Mouse (Mus musculus) kidney, adult 2 months (tissue): ENCODE results near the gene Gjb4. TPM values are rescaled to one million over a fixed set of nuclear protein-coding genes. Genes with fewer than 3 reads are reported as not detected.

Experiments used
- DNase-seq: peaks from one replicate; pipeline ENCODE4 v3.0.0; 2021
- H3K27ac ChIP-seq: fragments of 200-500 bp; 2 replicates; pipeline ENCODE4 v1.5.1; 2012; ENCODE audit warnings: low read depth, low read length, control low read depth, inconsistent platforms; ENCODE audit not compliant: insufficient read depth
- H3K27me3 ChIP-seq: fragments of 200-500 bp; replicated peaks from 2 replicates; pipeline ENCODE4 v1.6.1; 2012; ENCODE audit warnings: mild to moderate bottlenecking, moderate library complexity, low read length, inconsistent platforms; ENCODE audit not compliant: control insufficient read depth, insufficient read depth
- H3K36me3 ChIP-seq: fragments of 200-500 bp; 2 replicates; pipeline ENCODE4 v1.6.1; 2012; ENCODE audit warnings: mild to moderate bottlenecking, moderate library complexity, low read length, inconsistent platforms; ENCODE audit not compliant: control insufficient read depth, insufficient read depth
- H3K4me1 ChIP-seq: fragments of 200-500 bp; 2 replicates; pipeline ENCODE4 v1.6.1; 2011; ENCODE audit warnings: low read length; ENCODE audit not compliant: control insufficient read depth, insufficient read depth
- H3K4me3 ChIP-seq: fragments of 200-500 bp; 2 replicates; pipeline ENCODE4 v1.5.1; 2011; ENCODE audit warnings: mild to moderate bottlenecking, low read depth, low read length, control low read depth; ENCODE audit not compliant: insufficient read depth
- CTCF ChIP-seq: fragments of 200-500 bp; conservative IDR thresholded peaks from 2 replicates; pipeline ENCODE4 v1.5.1; 2011; ENCODE audit warnings: low read depth, mild to moderate bottlenecking, control low read depth, low read length, moderate library complexity, mixed read lengths; ENCODE audit not compliant: insufficient read depth, insufficient read length
- POLR2A ChIP-seq: fragments of 200-500 bp; IDR thresholded peaks from one replicate; pipeline ENCODE4 v1.6.1; 2011; ENCODE audit warnings: low read depth, low read length, control low read depth
- WGBS: fragments of 180-500 bp; shearing (Covaris S2); methylation state at CpG from one replicate; pipeline ENCODE4 v1.1.7; 2018; 5-methylcytosine and 5-hydroxymethylcytosine counted together
- polyA plus RNA-seq: library from polyadenylated mRNA; depleted of rRNA; stranded (reverse); fragments of >200 nt; gene quantifications from 2 replicates; pipeline ENCODE4 v1.2.3, GENCODE M21; 2012

Gene Gjb4
- polyA plus RNA-seq, 1 experiment, result 1.5 TPM

GRCm38 (mm10) chr4:127329751-127330150, 24.1 kb downstream of the Gjb4 start:
- 3% methylated on average over 13 of the region's 13 CpGs for WGBS
- DNase-seq, result no peak
- no peak overlapping the region for H3K27ac ChIP-seq
- H3K4me1 ChIP-seq, result no peaks in the 10 kb centered on the region
- H3K4me3 ChIP-seq, result no peak overlapping the region
- H3K27me3 ChIP-seq, result no peaks in the 10 kb centered on the region; the same call in 1 of the 2 replicates
- no peaks in the 10 kb centered on the region for H3K36me3 ChIP-seq
- no peak for TF ChIP-seq CTCF
- no peak for TF ChIP-seq POLR2A

GRCm38 (mm10) chr4:127329046-127329445, 24.8 kb downstream of the Gjb4 start:
- 6% methylated on average over 3 of the region's 3 CpGs for WGBS
- H3K27ac ChIP-seq, result no peak overlapping the region
- H3K4me3 ChIP-seq, result no peak overlapping the region
- no peak for DNase-seq
- no peaks in the 10 kb centered on the region for H3K4me1 ChIP-seq
- TF ChIP-seq CTCF, result no peak
- H3K27me3 ChIP-seq, result no peaks in the 10 kb centered on the region; the same call in 1 of the 2 replicates
- no peaks in the 10 kb centered on the region for H3K36me3 ChIP-seq

GRCm38 (mm10) chr4:127328378-127328777, 25.5 kb downstream of the Gjb4 start:
- Histone ChIP-seq H3K4me1 (no peaks in the 10 kb centered on the region), H3K4me3 (no peak overlapping the region), H3K27ac (no peak overlapping the region), H3K27me3 (no peaks in the 10 kb centered on the region; the same call in 1 of the 2 replicates), H3K36me3 (no peaks in the 10 kb centered on the region)
- WGBS, result 58% methylated on average over 7 of the region's 7 CpGs
- TF ChIP-seq POLR2A, result no peak
- no peak for TF ChIP-seq CTCF
- DNase-seq, result no peak

GRCm38 (mm10) chr4:127327749-127328148, 26.1 kb downstream of the Gjb4 start:
- Histone ChIP-seq H3K4me1 (no peaks in the 10 kb centered on the region), H3K27ac (no peak overlapping the region), H3K27me3 (no peaks in the 10 kb centered on the region; the same call in 1 of the 2 replicates), H3K4me3 (no peak overlapping the region), H3K36me3 (no peaks in the 10 kb centered on the region)
- DNase-seq, result no peak
- TF ChIP-seq CTCF (no peak), POLR2A (no peak)
- WGBS, result 61% methylated on average over 6 of the region's 6 CpGs

GRCm38 (mm10) chr4:127327258-127327657, 26.6 kb downstream of the Gjb4 start:
- H3K27ac ChIP-seq, result no peak overlapping the region
- H3K4me3 ChIP-seq, result no peak overlapping the region
- no peak for DNase-seq
- WGBS, result 48% methylated on average over 7 of the region's 7 CpGs
- TF ChIP-seq POLR2A (no peak), CTCF (no peak)
- H3K36me3 ChIP-seq, result no peaks in the 10 kb centered on the region
- H3K4me1 ChIP-seq, result no peaks in the 10 kb centered on the region
- no peaks in the 10 kb centered on the region; the same call in 1 of the 2 replicates for H3K27me3 ChIP-seq

GRCm38 (mm10) chr4:127325276-127325675, 28.6 kb downstream of the Gjb4 start:
- no peak for TF ChIP-seq POLR2A
- TF ChIP-seq CTCF, result no peak
- Histone ChIP-seq H3K36me3 (no peaks in the 10 kb centered on the region), H3K27ac (no peak overlapping the region), H3K27me3 (no peaks in the 10 kb centered on the region; the same call in 1 of the 2 replicates), H3K4me1 (no peaks in the 10 kb centered on the region), H3K4me3 (no peak overlapping the region)
- WGBS, result 68% methylated on average over 5 of the region's 5 CpGs
- peak; percentile 70 for DNase-seq

GRCm38 (mm10) chr4:127324759-127325158, 29.1 kb downstream of the Gjb4 start:
- no peaks in the 10 kb centered on the region for H3K27me3 ChIP-seq

GRCm38 (mm10) chr4:127324296-127324695, 29.6 kb downstream of the Gjb4 start:
- no peak overlapping the region for H3K4me3 ChIP-seq
- H3K36me3 ChIP-seq, result no peaks in the 10 kb centered on the region
- no peak for TF ChIP-seq POLR2A
- TF ChIP-seq CTCF, result no peak
- peak overlapping the region; percentile 46; the same call in 1 of the 2 replicates for H3K27ac ChIP-seq
- no peaks in the 10 kb centered on the region for H3K27me3 ChIP-seq
- 35% methylated on average over 10 of the region's 10 CpGs for WGBS
- peak; percentile 87 for DNase-seq
- H3K4me1 ChIP-seq, result no peaks in the 10 kb centered on the region

More at GRCm38 (mm10) chr4:127324759-127325158, 29.1 kb downstream of the Gjb4 start:
- peak overlapping the region; percentile 26; the same call in 1 of the 2 replicates for H3K27ac ChIP-seq
- H3K4me3 ChIP-seq, result no peak overlapping the region
- peak; percentile 74 for DNase-seq
- no peaks in the 10 kb centered on the region for H3K4me1 ChIP-seq
- no peaks in the 10 kb centered on the region for H3K36me3 ChIP-seq
- 11% methylated on average over 6 of the region's 6 CpGs for WGBS
- TF ChIP-seq POLR2A (no peak), CTCF (peak; percentile 85)
